Mouse (Mus musculus): ENCODE measurements at regions not wholly inside any gene's neighbourhood (a gene's known extent, or its start where the extent isn't known, plus 50 kb on each side); places are given as distances from the start of the nearest gene placed in this dataset.
A peak's percentile ranks its signal among the peaks of the same experiment; 100 is the strongest.

- Histone ChIP-seq H3K4me3 (replicated peaks; ENCODE audit: low read length) (no peak overlapping the region), H3K9me3 (ENCODE audit: control insufficient read depth, low read length) (no peaks in the 10 kb centered on the region), H3K27ac (ENCODE audit: low read length) (no peak overlapping the region), H3K4me2 (ENCODE audit: low read length) (no peak overlapping the region), H3K4me1 (replicated peaks; ENCODE audit: control insufficient read depth, insufficient read depth, low read length) (peaks cover 3% of the 10 kb centered on the region), H3K36me3 (ENCODE audit: control insufficient read depth, insufficient read depth) (no peaks in the 10 kb centered on the region), H3K9ac (replicated peaks; ENCODE audit: low read depth, low read length) (no peak overlapping the region), H3K27me3 (replicated peaks; ENCODE audit: control insufficient read depth, insufficient read depth, low read length) (peaks cover 36% of the 10 kb centered on the region)
- WGBS: 5% methylated on average over 10 of the region's 10 CpGs
- ATAC-seq: peak; percentile 63
Measured at GRCm38 (mm10) chr14:48738213-48738612, 64.6 kb upstream of the Otx2 start.

GRCm38 (mm10) chr14:48736969-48737860, 63.6 kb upstream of the Otx2 start:
- no peak for ATAC-seq
- Histone ChIP-seq H3K4me1 (replicated peaks; ENCODE audit: control insufficient read depth, insufficient read depth, low read length) (peaks cover 3% of the 10 kb centered on the region), H3K9me3 (ENCODE audit: control insufficient read depth, low read length) (no peaks in the 10 kb centered on the region), H3K27ac (ENCODE audit: low read length) (no peak overlapping the region), H3K27me3 (replicated peaks; ENCODE audit: control insufficient read depth, insufficient read depth, low read length) (peaks cover 35% of the 10 kb centered on the region), H3K9ac (replicated peaks; ENCODE audit: low read depth, low read length) (no peak overlapping the region), H3K4me3 (replicated peaks; ENCODE audit: low read length) (no peak overlapping the region), H3K36me3 (ENCODE audit: control insufficient read depth, insufficient read depth) (no peaks in the 10 kb centered on the region), H3K4me2 (ENCODE audit: low read length) (no peak overlapping the region)
- WGBS: 19% methylated on average over 14 of the region's 14 CpGs

GRCm38 (mm10) chr14:48736211-48736610, 62.6 kb upstream of the Otx2 start:
- no peak for ATAC-seq
- H3K27me3 ChIP-seq (replicated peaks; ENCODE audit: control insufficient read depth, insufficient read depth, low read length): peaks cover 32% of the 10 kb centered on the region
- H3K4me1 ChIP-seq (replicated peaks; ENCODE audit: control insufficient read depth, insufficient read depth, low read length): peaks cover 3% of the 10 kb centered on the region
- no peaks in the 10 kb centered on the region for H3K9me3 ChIP-seq (ENCODE audit: control insufficient read depth, low read length)
- H3K4me3 ChIP-seq (replicated peaks; ENCODE audit: low read length): no peak overlapping the region
- H3K36me3 ChIP-seq (ENCODE audit: control insufficient read depth, insufficient read depth): no peaks in the 10 kb centered on the region
- H3K9ac ChIP-seq (replicated peaks; ENCODE audit: low read depth, low read length): no peak overlapping the region
- WGBS: 41% methylated on average over 6 of the region's 6 CpGs
- H3K4me2 ChIP-seq (ENCODE audit: low read length): no peak overlapping the region
- H3K27ac ChIP-seq (ENCODE audit: low read length): no peak overlapping the region

DNA sequence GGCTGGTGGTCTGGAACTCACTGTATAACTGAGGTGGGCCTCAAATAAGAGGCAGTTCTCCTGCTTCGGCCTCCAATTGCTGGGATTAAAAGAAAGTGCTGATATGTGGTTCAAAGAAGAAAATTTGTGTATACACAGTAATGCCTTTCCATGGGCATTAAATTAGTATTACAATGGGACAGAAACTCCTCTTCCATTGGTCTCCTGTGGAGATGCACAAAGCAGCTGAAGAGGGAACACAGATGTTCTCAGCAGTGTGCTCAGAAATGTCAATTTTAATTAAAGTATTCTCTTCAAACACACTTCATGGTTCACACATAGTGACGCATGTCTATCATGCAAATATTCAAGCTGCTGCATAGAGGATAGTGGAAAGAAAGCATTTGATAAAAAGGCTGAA, 56.4 kb upstream of the Otx2 start:
- no peak overlapping the region for H3K4me3 ChIP-seq (replicated peaks; ENCODE audit: low read length)
- H3K4me1 ChIP-seq (replicated peaks; ENCODE audit: control insufficient read depth, insufficient read depth, low read length): no peaks in the 10 kb centered on the region
- H3K27ac ChIP-seq (ENCODE audit: low read length): no peak overlapping the region
- ATAC-seq: no peak
- H3K9me3 ChIP-seq (ENCODE audit: control insufficient read depth, low read length): no peaks in the 10 kb centered on the region
- no peaks in the 10 kb centered on the region; the same call in 1 of the 2 replicates for H3K27me3 ChIP-seq (replicated peaks; ENCODE audit: control insufficient read depth, insufficient read depth, low read length)
- no peak overlapping the region for H3K9ac ChIP-seq (replicated peaks; ENCODE audit: low read depth, low read length)
- WGBS: 57% methylated on average over 2 of the region's 2 CpGs
- no peak overlapping the region for H3K4me2 ChIP-seq (ENCODE audit: low read length)
- no peaks in the 10 kb centered on the region for H3K36me3 ChIP-seq (ENCODE audit: control insufficient read depth, insufficient read depth)

Data from forebrain, embryonic 16.5 days (tissue).